Comparison of ENCODE assay signal across 15 mouse cellular contexts in the genomic region with DNA sequence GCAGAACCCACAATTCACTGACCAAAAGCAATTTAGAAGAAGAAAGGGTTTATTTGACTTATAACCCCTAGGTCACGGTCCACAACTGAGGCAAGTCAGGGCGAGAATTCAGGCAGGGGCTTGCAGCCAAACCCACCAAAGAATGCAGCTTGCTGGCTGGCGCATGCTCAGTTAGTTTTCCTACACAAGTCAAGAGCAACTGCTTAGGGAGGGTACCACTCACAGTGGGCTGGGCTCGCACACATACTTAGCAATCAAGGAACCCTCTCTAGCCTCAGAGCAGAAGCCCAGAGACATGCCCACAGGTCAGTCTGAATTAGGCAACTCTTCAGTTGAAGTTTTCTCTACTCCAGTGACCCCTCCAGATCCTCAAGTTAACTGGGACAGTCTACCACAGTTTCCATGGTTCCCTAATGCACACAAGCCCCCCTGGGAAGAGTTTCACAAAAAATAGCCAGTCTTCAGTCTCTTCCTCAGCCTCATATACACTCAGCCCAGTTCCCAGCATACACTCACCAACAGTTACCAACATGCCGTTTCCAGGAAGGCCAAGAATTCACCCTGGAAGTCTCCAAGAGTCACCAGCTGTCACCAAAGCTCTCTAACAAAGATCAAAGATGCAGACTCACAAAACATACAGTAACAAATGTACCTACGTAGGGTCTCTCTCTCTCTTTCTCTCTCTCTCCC. TPM values are rescaled to one million over a fixed set of nuclear protein-coding genes. Genes with fewer than 3 reads are reported as not detected.
A peak's percentile ranks its signal among the peaks of the same experiment; 100 is the strongest.
DNase-seq lines count a peak whose midpoint lies in the region; ATAC-seq and TF ChIP-seq lines count a peak whose summit lies in the region.
"Had no signal": no experiment of that assay in that cellular context is flagged by ENCODE, and none has a peak within 500 bp of the region (broad histone marks: within the 10 kb centered on the region; RNA-seq: fewer than 3 reads in every experiment).

No protein-coding gene starts in this region.

- no peak for DNase-seq in forebrain, embryonic 11.5 days (ENCODE audit: low spot score)
- DNase-seq in forebrain, embryonic 14.5 days (ENCODE audit: low spot score): no peak
- no peak for DNase-seq in testis, postnatal 14 days (ENCODE audit: low spot score)
- DNase-seq in limb, embryonic 10.5 days (ENCODE audit: low spot score): no peak
- no peak for DNase-seq in adrenal gland, postnatal 10 days
- no peak for DNase-seq in spleen, postnatal 14 days (ENCODE audit: low spot score in 2 of 2)
- DNase-seq: adrenal gland, postnatal 14 days; cerebellum, postnatal 10 days had no signal

- H3K4me3 ChIP-seq in forebrain, embryonic 11.5 days (ENCODE audit: low read depth, low read length): no peak overlapping the region
- no peak overlapping the region for H3K4me3 ChIP-seq in forebrain, embryonic 14.5 days (ENCODE audit: low read depth, low read length)
- H3K4me3 ChIP-seq in testis, adult 2 months (ENCODE audit: control insufficient read depth, low read depth, low read length): no peak overlapping the region
- no peak overlapping the region for H3K4me3 ChIP-seq in limb, embryonic 10.5 days
- H3K4me3 ChIP-seq in olfactory bulb, adult 2 months (ENCODE audit: insufficient read depth, low read depth, low read length): no peak overlapping the region
- H3K4me3 ChIP-seq: limb, embryonic 15.5 days had no signal

- 0 out of 2 replicates have a peak, but pooled peaks cover 3% of the 10 kb centered on the region for H3K36me3 ChIP-seq in forebrain, embryonic 11.5 days (ENCODE audit: control insufficient read depth, insufficient read depth, low read length)
- peaks cover 12% of the 10 kb centered on the region for H3K36me3 ChIP-seq in forebrain, embryonic 14.5 days (ENCODE audit: control insufficient read depth, insufficient read depth, low read length)
- no peaks in the 10 kb centered on the region for H3K36me3 ChIP-seq in testis, adult 2 months (ENCODE audit: control insufficient read depth, insufficient read depth, low read length)
- peaks cover 19% of the 10 kb centered on the region for H3K36me3 ChIP-seq in limb, embryonic 10.5 days
- H3K36me3 ChIP-seq: limb, embryonic 15.5 days had no signal

- no peak for ATAC-seq in forebrain, embryonic 11.5 days (replicated peaks; ENCODE audit: low FRiP score)
- no peak for ATAC-seq in forebrain, embryonic 14.5 days
- ATAC-seq: inflammation-experienced regulatory T-cells, adult 6 months had no signal

- no peak for TF ChIP-seq CTCF in testis, adult 2 months (IDR thresholded peaks at IDR 0.05; ENCODE audit: control insufficient read depth, insufficient read depth, insufficient replicate concordance, low read depth, low read length)
- no peak for TF ChIP-seq CTCF in olfactory bulb, adult 2 months (IDR thresholded peaks at IDR 0.05; ENCODE audit: insufficient read depth, low read depth, low read length)

- no peaks in the 10 kb centered on the region; the same call in 1 of the 2 replicates for H3K27me3 ChIP-seq in forebrain, embryonic 11.5 days (ENCODE audit: control insufficient read depth, insufficient read depth, low read length)
- H3K27me3 ChIP-seq in forebrain, embryonic 14.5 days (replicated peaks; ENCODE audit: control insufficient read depth, insufficient read depth, low read length): no peaks in the 10 kb centered on the region
- no peaks in the 10 kb centered on the region for H3K27me3 ChIP-seq in testis, adult 2 months (ENCODE audit: control insufficient read depth, insufficient read depth, low read length)
- H3K27me3 ChIP-seq in limb, embryonic 10.5 days (ENCODE audit: low read depth, poor library complexity, severe bottlenecking): no peaks in the 10 kb centered on the region
- H3K27me3 ChIP-seq: limb, embryonic 15.5 days had no signal

- peaks cover 19% of the 10 kb centered on the region for H3K4me1 ChIP-seq in forebrain, embryonic 11.5 days (replicated peaks; ENCODE audit: control insufficient read depth, insufficient read depth, low read length)
- peaks cover 12% of the 10 kb centered on the region; the same call in 1 of the 2 replicates for H3K4me1 ChIP-seq in forebrain, embryonic 14.5 days (ENCODE audit: control insufficient read depth, insufficient read depth, low read length)
- peaks cover 17% of the 10 kb centered on the region for H3K4me1 ChIP-seq in testis, adult 2 months (ENCODE audit: control insufficient read depth, insufficient read depth, low read length)
- H3K4me1 ChIP-seq in limb, embryonic 10.5 days: peaks cover 52% of the 10 kb centered on the region
- H3K4me1 ChIP-seq in olfactory bulb, adult 2 months (ENCODE audit: control insufficient read depth, insufficient read depth, low read length): peaks cover 16% of the 10 kb centered on the region

- H3K9me3 ChIP-seq in forebrain, embryonic 11.5 days (ENCODE audit: control insufficient read depth, low read length): no peaks in the 10 kb centered on the region
- no peaks in the 10 kb centered on the region for H3K9me3 ChIP-seq in forebrain, embryonic 14.5 days (replicated peaks; ENCODE audit: control insufficient read depth, low read length)
- H3K9me3 ChIP-seq in limb, embryonic 10.5 days (replicated peaks): no peaks in the 10 kb centered on the region
- H3K9me3 ChIP-seq: limb, embryonic 15.5 days had no signal

- H3K9ac ChIP-seq in forebrain, embryonic 11.5 days (ENCODE audit: low read length): no peak overlapping the region
- H3K9ac ChIP-seq in forebrain, embryonic 14.5 days (ENCODE audit: low read length): no peak overlapping the region
- H3K9ac ChIP-seq: limb, embryonic 15.5 days had no signal

- WGBS in forebrain, embryonic 11.5 days: 41% methylated on average over 6 of the region's 6 CpGs
- 42% methylated on average over 6 of the region's 6 CpGs for WGBS in forebrain, embryonic 14.5 days
- WGBS in limb, embryonic 10.5 days: 57% methylated on average over 6 of the region's 6 CpGs
- WGBS in olfactory bulb, adult 2 months: 63% methylated on average over 6 of the region's 6 CpGs

- H3K27ac ChIP-seq in forebrain, embryonic 11.5 days (ENCODE audit: low read depth, low read length): no peak overlapping the region; the same call in 1 of the 2 replicates
- H3K27ac ChIP-seq in forebrain, embryonic 14.5 days (ENCODE audit: low read depth, low read length): no peak overlapping the region
- H3K27ac ChIP-seq in testis, adult 2 months (ENCODE audit: control insufficient read depth, insufficient read depth, low read depth, low read length): peak overlapping the region; percentile 55; the same call in 1 of the 2 replicates
- peak overlapping the region; percentile 71 for H3K27ac ChIP-seq in limb, embryonic 10.5 days
- peak overlapping the region; percentile 17 for H3K27ac ChIP-seq in olfactory bulb, adult 2 months (ENCODE audit: insufficient read depth, low read depth, low read length)
- H3K27ac ChIP-seq: limb, embryonic 15.5 days had no signal

- 0 out of 2 replicates have a peak overlapping the region, but pooled peaks have one; percentile 8 for H3K4me2 ChIP-seq in forebrain, embryonic 11.5 days (ENCODE audit: low read depth, low read length, severe bottlenecking)
- no peak overlapping the region for H3K4me2 ChIP-seq in forebrain, embryonic 14.5 days (ENCODE audit: low read length)
- H3K4me2 ChIP-seq: limb, embryonic 15.5 days had no signal

- no peak for TF ChIP-seq POLR2A in testis, adult 2 months (IDR thresholded peaks at IDR 0.05; ENCODE audit: control insufficient read depth, low read depth, low read length)
- TF ChIP-seq POLR2A in olfactory bulb, adult 2 months (IDR thresholded peaks at IDR 0.05; ENCODE audit: insufficient read depth, low read depth, low read length): no peak

RNA-seq across cellular contexts. Expression of gene Marcksl1, which starts 2.5 kb away (rescaled TPM):
- polyA plus RNA-seq in forebrain, embryonic 11.5 days (2014; fragmentation: Nextera tagmentation; extraction: Ambion mirVana): 1,728 and 1,922 TPM in 2 replicates
- polyA plus RNA-seq in forebrain, embryonic 14.5 days (2014; fragmentation: Nextera tagmentation; extraction: Ambion mirVana): 1,632 and 1,731 TPM in 2 replicates
- 55.6 and 69.9 TPM in 2 replicates for polyA plus RNA-seq in testis, adult 2 months (2012; rRNA removed)
- 1,533 and 1,561 TPM in 2 replicates for polyA plus RNA-seq in limb, embryonic 10.5 days (2016; fragmentation: Nextera tagmentation; extraction: Ambion mirVana)
- 192 TPM in 1 of 2 replicates, not detected in the other for polyA plus RNA-seq in olfactory bulb, adult 2 months (2012; ENCODE audit: insufficient read depth, insufficient read length, low replicate concordance, missing spikeins)
- total RNA-seq in adrenal gland, postnatal 10 days (2021): 10 to 100 TPM; 75.3 to 85.9 TPM

RNA-seq across cellular contexts. Expression of gene Fam229a, which starts 19.9 kb away (rescaled TPM):
- polyA plus RNA-seq in forebrain, embryonic 11.5 days (2014; fragmentation: Nextera tagmentation; extraction: Ambion mirVana): not detected in 2 replicates
- not detected in 2 replicates for polyA plus RNA-seq in forebrain, embryonic 14.5 days (2014; fragmentation: Nextera tagmentation; extraction: Ambion mirVana)
- 945 and 1,232 TPM in 2 replicates for polyA plus RNA-seq in testis, adult 2 months (2012; rRNA removed)
- polyA plus RNA-seq in limb, embryonic 10.5 days (2016; fragmentation: Nextera tagmentation; extraction: Ambion mirVana): not detected in 2 replicates
- polyA plus RNA-seq in olfactory bulb, adult 2 months (2012; ENCODE audit: insufficient read depth, insufficient read length, low replicate concordance, missing spikeins): not detected in 2 replicates
- not detected for total RNA-seq in adrenal gland, postnatal 10 days (2021)
- total RNA-seq: adrenal gland, postnatal 14 days; heart, adult 8-10 months; layer of hippocampus, adult 18-20 months; neutrophil, adult 5-6 weeks had no signal
- polyA plus RNA-seq: inflammation-experienced regulatory T-cells, adult 6 months; limb, embryonic 15.5 days had no signal

RNA-seq across cellular contexts. Expression of gene Tssk3, which starts 20.0 kb away (rescaled TPM):
- not detected in 2 replicates for polyA plus RNA-seq in forebrain, embryonic 11.5 days (2014; fragmentation: Nextera tagmentation; extraction: Ambion mirVana)
- polyA plus RNA-seq in forebrain, embryonic 14.5 days (2014; fragmentation: Nextera tagmentation; extraction: Ambion mirVana): 0.28 TPM in 1 of 2 replicates, not detected in the other
- polyA plus RNA-seq in testis, adult 2 months (2012; rRNA removed): 252 and 267 TPM in 2 replicates
- 0.11 TPM in 1 of 2 replicates, not detected in the other for polyA plus RNA-seq in limb, embryonic 10.5 days (2016; fragmentation: Nextera tagmentation; extraction: Ambion mirVana)
- polyA plus RNA-seq in olfactory bulb, adult 2 months (2012; ENCODE audit: insufficient read depth, insufficient read length, low replicate concordance, missing spikeins): not detected in 2 replicates
- total RNA-seq in adrenal gland, postnatal 10 days (2021): not detected
- total RNA-seq: adrenal gland, postnatal 14 days; heart, adult 8-10 months; layer of hippocampus, adult 18-20 months; neutrophil, adult 5-6 weeks had no signal
- polyA plus RNA-seq: inflammation-experienced regulatory T-cells, adult 6 months; limb, embryonic 15.5 days had no signal

RNA-seq across cellular contexts. Expression of gene Hdac1, which starts 31.6 kb away (rescaled TPM):
- polyA plus RNA-seq in forebrain, embryonic 11.5 days (2014; fragmentation: Nextera tagmentation; extraction: Ambion mirVana): 262 and 282 TPM in 2 replicates
- 132 and 154 TPM in 2 replicates for polyA plus RNA-seq in forebrain, embryonic 14.5 days (2014; fragmentation: Nextera tagmentation; extraction: Ambion mirVana)
- 123 and 132 TPM in 2 replicates for polyA plus RNA-seq in testis, adult 2 months (2012; rRNA removed)
- 308 and 336 TPM in 2 replicates for polyA plus RNA-seq in limb, embryonic 10.5 days (2016; fragmentation: Nextera tagmentation; extraction: Ambion mirVana)
- not detected in 2 replicates for polyA plus RNA-seq in olfactory bulb, adult 2 months (2012; ENCODE audit: insufficient read depth, insufficient read length, low replicate concordance, missing spikeins)
- total RNA-seq in adrenal gland, postnatal 10 days (2021): 10 to 100 TPM; 54.5 to 59.1 TPM

RNA-seq across cellular contexts. Expression of gene Bsdc1, which starts 49.5 kb away (rescaled TPM):
- polyA plus RNA-seq in forebrain, embryonic 11.5 days (2014; fragmentation: Nextera tagmentation; extraction: Ambion mirVana): 24.9 and 25.3 TPM in 2 replicates
- polyA plus RNA-seq in forebrain, embryonic 14.5 days (2014; fragmentation: Nextera tagmentation; extraction: Ambion mirVana): 35.4 and 38.1 TPM in 2 replicates
- polyA plus RNA-seq in testis, adult 2 months (2012; rRNA removed): 35.5 and 38.2 TPM in 2 replicates
- polyA plus RNA-seq in limb, embryonic 10.5 days (2016; fragmentation: Nextera tagmentation; extraction: Ambion mirVana): 19.9 and 20.5 TPM in 2 replicates
- polyA plus RNA-seq in olfactory bulb, adult 2 months (2012; ENCODE audit: insufficient read depth, insufficient read length, low replicate concordance, missing spikeins): not detected in 2 replicates
- 10 to 100 TPM; 41.3 to 45.7 TPM for total RNA-seq in adrenal gland, postnatal 10 days (2021)

Comparison
In these comparisons a context has a peak if more than half of its experiments do, and no peak if none do; other contexts are left out.
1. H3K27ac ChIP-seq: peak in testis, adult 2 months (single experiment), limb, embryonic 10.5 days (single experiment) and olfactory bulb, adult 2 months (single experiment); none in forebrain, embryonic 11.5 days (single experiment) and forebrain, embryonic 14.5 days (single experiment).
2. RNA of gene Fam229a, which starts 19.9 kb away (polyA plus RNA-seq): 945 to 1,232 TPM in testis, adult 2 months; not detected in limb, embryonic 10.5 days, not detected in forebrain, embryonic 14.5 days, not detected in forebrain, embryonic 11.5 days and not detected in olfactory bulb, adult 2 months; every median in the first group is over 100 times any median in the second.
3. RNA of gene Tssk3, which starts 20.0 kb away (polyA plus RNA-seq): 252 to 267 TPM in testis, adult 2 months; 0.28 TPM in forebrain, embryonic 14.5 days, 0.11 TPM in limb, embryonic 10.5 days, not detected in forebrain, embryonic 11.5 days and not detected in olfactory bulb, adult 2 months; every median in the first group is over 100 times any median in the second.